Mouse (Mus musculus): ENCODE measurements at regions not wholly inside any gene's neighbourhood (a gene's known extent, or its start where the extent isn't known, plus 50 kb on each side); places are given as distances from the start of the nearest gene placed in this dataset.
A peak's percentile ranks its signal among the peaks of the same experiment; 100 is the strongest.

GRCm38 (mm10) chr2:43005686-43006085 is 352.3 kb upstream of the Lrp1b start:
- intact Hi-C loops (cut with DNase I) = no loop called here
- DNase-seq (ENCODE audit: low spot score in 2 of 2) = no peak

GRCm38 (mm10) chr2:42991046-42991445 is 337.6 kb upstream of the Lrp1b start:
- intact Hi-C loops (cut with DNase I) = no loop called here
- peak in 1 of 2 experiments; percentile 6 for DNase-seq (ENCODE audit: low spot score in 2 of 2)

- intact Hi-C loops (cut with DNase I) = no loop called here
- peak in 1 of 2 experiments; percentile 16 for DNase-seq (ENCODE audit: low spot score in 2 of 2)
Observed at GRCm38 (mm10) chr2:42968741-42969140, 315.3 kb upstream of the Lrp1b start.
